Mouse (Mus musculus) B cell, adult 2 months (primary cell): Measurements from ENCODE around the gene Hes1.
"Not testable (repeated sequence)": the region's sequence is repeated elsewhere in the genome, so short reads cannot be mapped to it uniquely, and the experiment has no call there.

Experiments used
- DNase-seq, 2 experiments: peaks; one replicate each; pipeline ENCODE4 v3.0.0; 2022

Gene Hes1

DNA sequence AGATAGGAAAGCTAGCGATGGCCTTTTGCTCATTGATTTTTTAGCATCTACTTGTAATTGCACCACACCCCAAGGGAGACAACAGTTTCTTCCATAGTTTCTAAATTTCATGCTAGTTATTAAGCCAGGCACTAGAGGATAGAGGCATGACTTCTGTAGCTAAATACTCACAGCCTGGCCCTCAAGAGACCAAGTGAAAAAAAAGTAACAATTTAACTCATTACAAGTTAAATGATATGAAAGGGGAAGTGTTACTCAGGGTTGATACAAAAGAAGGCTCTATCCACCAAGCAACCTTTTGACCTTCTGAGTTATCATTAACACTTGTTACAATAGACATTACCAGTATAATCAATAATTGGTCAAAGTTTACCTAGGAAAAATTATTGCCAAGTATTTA, 9.1 kb downstream of the Hes1 start:
- DNase-seq = no peak

DNA sequence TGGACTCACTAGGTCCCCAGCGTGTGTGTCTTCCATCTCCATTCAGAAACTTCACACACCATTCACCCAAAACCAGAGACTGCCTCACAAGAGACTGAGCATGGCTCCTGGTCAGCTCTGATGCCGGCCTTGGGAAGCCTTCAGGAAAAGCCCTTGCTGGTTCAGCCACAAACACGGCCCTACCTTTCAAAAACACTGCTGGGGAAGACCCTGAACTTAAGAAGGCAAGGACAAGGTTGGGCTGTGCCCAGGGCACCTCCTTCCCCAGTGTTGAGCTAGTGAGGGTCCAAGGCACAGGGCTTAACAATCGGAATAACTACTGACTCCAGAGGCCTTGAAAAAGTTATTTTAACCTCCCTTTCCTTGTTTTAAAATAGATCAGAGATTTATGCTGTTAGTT, 17.3 kb downstream of the Hes1 start:
- no peak for DNase-seq

DNA sequence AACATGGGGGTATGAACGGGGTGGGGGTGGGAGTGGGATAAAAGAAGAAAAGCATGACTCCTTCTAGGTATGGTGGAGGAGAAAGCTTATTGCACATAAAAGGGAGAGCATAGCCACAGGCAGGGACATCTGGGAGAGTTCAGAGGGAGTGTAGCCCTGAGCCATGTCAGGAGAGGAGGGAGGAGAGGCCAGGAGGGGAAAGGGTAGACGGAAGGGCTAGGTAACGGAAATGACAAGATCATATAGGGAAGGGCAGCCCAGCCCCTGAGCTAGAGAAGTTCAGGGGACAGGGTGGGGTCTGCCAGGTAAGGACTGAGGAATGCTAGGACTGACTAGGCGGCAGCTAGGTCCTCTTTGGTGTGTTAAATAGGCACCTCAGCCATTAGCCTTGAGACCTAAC, 17.8 kb downstream of the Hes1 start:
- DNase-seq = no peak

DNA sequence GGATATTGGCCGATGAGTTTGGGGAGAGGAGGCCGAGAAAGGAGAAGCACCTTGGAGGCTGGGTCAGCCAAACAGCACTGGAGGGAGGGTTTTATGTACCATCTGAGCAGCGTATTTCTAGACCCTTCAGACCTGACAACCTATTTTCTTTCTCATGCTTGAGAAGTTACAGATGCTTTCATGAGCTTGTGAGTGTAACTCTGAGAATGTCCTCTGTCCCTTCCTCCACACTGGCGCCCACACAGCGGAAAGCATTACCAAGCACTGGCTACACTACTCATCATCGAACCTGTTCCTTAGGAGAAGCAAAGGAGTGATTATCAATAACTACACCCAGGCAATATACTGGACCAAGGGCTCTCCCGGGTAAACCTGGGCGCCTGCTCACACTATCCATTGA, 18.8 kb downstream of the Hes1 start:
- DNase-seq = no peak

DNA sequence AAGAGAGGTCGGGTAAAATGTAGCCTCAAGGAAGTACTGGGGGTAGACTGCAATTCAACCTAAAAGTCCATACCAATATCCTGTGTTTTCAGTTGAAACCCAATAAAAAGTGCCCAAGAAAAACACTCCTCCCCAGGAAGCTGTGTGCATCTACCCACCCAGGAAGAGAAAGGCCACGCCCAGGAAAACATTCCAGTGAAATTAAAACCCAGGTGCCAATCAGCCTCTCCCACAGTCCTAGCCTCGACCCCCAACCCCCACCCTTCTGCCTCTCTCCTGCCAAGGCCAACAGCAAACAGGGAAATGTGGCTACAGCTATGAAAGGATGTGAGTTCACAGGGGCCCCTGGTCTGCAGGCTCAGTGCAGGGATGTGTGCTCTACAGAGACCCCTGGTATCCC, 19.4 kb downstream of the Hes1 start:
- DNase-seq = no peak

DNA sequence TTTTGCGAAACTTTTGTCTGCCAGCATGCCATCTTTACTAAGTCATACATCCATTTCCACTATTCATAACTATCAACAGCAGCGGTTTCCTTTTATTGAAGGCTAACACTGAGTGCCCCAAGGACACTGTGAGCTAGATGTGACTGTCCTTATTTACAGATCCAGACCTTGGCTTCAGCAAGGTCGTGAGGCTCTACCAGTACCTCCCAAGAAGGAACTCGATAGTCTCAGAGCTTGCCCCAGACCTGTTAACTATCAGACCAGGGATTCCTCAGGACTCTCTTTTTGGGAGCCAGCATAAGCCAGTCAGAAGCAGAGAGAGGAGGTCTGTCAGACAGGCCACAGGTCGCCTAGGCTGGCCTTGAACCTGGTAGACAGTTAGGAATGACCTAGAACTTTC, 24.5 kb downstream of the Hes1 start:
- no peak for DNase-seq

DNA sequence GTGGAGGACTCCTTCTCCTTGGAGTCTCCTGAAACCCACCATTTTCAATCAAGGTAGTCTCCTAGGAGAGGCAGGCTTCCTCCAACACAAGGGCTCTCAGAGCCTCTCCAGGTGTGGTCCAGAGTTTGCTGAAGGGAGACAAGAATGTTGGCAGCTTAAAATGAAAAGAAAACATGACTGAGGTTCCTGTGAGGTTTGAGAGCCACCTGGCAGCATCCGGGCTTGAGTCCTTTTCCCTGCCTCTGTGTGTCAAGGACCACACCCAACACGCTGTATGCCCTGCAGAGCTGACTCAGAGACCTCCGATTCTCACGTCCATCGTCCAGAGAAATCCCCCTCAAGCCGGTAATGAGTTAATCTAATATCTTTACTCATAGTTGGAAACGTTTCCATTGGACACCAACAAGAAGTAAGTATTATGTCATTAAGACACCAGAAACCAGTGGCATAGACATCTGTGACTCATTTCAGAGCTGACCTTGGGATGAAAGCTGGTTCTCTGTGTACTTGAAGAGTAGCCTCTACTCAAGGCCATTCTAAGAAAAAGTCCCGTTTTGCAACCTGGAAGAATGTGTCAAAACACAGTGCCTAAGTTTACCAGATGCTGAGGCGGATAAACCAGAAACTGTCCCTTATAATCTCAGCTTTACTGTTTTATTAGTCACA, 26.1 kb downstream of the Hes1 start:
- DNase-seq = no peak

DNA sequence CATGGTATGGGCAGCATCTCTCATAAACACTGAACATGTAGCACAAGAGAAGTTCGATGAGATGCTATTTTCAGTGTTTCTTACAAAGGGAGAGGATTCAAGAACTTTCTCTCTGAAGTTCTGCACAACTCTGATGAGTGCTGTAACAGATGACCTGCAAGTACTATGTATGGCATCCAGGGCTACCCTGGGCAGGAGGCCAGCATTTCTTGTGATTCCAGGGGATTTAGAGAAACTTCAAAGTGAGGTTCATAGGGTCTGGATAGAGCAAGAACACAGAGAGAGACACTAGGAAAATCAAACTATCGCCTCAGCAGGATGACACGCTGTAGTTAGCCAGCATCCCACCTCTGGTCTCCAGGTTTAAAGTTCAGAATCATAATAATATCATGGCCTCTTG, 31.9 kb downstream of the Hes1 start:
- no peak for DNase-seq

DNA sequence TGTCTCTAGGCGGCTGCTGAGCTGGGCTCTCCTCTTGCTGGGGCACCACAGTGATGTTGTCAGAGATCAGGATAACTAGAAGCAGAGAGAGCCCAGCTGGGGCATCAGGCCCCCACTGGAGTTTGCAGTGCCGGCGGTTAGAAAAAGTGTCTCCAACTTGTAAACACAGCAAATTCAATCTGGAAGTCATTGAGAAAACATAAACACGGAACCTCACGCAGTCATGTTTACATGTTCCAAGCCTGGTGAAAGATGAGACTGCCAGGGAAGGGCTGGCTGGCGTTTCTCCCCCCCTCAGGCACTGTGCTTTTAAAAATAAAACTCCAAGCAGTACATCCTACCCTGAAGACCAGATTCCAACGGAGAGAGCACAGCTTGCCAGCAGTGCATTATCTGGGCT, 32.3 kb downstream of the Hes1 start:
- DNase-seq = no peak

DNA sequence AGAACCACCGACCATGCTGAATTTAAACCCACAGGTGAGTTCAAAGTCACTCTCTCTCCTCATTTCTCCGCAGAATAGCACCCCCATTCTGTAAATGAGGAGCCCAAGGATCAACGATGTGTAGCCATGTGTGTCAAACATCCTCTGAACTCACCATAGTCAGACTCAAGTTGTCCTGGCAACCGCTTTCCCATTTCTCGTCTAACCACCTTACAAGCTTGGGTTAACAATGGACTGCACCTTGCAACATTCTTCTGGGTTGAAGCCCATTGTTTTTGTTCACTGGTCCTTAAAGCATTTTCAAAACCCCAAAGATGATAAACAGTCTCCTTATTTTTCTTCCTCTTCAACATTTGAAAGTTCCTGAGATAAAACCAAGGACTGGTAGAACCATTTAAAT, 34.9 kb downstream of the Hes1 start:
- DNase-seq = no peak

DNA sequence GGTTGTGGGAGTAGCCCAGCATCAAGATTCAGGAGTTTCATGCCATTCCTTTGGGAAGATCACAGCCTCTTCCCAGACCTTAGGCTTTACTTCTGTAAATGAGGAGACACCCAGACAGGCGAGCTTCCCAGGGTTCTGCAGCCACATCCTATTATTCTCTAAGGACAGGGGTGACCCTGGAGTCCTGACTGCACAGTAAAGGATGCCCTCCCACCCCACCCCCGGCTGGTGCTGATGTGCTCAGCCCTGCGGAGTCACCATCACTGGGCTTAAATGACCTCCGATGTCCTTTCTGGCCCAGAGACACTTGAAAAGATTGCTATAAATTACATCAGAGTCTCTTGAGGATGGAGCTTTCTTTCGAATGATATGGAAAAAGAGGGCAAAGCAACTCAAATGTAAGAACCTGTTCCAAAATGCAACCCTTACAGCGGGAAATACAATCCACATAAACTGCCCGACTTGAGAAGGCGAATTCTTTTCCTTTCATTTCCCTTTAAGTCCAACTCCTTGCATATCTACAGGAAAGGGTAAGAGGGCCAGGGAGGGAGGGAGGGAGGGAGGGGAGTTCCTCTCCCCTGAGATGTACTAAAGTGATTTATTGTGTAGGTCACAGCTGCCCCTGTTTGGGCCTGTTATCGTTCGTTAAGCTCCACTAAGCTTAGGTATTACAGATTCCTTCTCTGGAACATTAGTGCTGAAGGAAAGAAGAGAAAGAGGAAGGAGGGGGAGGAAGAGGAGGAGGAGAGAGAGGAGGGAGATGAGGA, 38.1 kb downstream of the Hes1 start:
- no peak for DNase-seq

DNA sequence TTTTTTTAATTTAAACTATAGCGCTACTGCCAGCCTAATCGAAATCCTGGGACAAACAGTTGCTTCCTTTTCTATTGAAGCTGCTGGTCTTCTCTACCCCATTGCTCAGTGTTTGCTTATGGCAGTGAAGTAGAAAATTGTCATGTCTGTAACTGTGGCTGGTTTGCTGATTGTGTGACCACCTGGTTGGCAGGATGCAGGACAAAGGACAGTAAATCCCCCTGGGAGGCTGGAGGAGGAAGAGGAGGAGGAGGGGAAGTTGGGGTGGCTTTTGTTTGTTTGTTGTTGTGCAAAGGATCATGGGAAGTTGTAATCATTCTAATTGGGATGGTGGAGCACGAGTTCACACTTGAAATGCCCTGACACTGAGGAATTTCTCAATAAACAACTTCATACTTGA, 38.8 kb downstream of the Hes1 start:
- DNase-seq = no peak

DNA sequence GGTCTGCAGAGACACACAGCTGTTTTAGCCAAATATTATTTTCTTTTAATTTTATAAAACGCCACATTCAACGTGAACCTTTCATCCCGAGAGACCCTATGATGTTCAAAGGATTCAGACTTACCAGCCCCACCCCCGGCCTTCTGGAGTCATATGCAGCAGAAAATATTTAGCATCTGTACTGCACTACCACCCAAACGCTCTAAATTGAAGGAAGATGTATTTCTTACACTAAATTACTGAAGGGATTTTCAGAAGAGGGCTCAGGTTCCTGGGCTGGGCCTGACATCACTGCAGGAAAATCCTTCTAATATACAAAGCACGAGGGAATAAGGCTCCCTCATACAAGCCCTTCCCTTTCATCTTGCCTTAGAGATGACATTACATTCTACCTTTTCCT, 39.3 kb downstream of the Hes1 start:
- no peak for DNase-seq

DNA sequence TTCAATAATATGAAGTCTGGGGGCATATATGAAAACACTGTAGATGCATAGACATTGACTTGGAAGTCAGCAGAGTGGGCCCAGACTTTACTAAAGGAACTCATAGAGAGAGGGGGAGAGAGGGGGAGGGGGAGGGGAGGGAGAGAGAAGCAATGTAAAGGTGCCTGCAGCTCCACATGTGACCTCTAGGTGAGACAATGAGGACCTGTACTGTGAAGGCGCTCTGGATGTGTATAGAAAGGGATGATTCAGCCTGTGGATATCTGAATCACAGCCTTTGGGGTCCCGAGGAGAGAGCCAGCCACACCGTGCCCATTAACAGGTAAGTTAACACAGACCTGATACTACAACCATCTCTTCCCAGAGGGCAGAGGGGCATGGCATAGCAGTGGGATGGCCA, 40.2 kb downstream of the Hes1 start:
- no peak for DNase-seq

DNA sequence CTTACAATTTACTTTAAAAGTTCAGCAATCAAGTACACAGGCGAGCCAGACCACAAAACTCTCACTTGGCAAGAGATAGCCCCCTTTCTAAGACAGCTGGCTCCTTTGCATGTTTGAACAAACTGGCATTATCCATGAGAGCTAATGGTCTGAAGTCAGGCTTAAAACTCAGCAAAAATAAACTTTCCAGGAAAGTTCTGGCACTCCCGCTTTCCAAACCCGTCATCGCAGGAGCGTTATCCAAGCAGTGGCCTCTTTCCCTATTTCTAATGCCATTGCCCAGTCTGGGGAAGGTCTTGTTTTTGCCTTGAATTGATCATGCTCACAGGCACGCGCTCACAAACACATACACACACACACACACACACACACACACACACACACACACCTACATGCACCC, 41.3 kb downstream of the Hes1 start:
- no peak for DNase-seq

DNA sequence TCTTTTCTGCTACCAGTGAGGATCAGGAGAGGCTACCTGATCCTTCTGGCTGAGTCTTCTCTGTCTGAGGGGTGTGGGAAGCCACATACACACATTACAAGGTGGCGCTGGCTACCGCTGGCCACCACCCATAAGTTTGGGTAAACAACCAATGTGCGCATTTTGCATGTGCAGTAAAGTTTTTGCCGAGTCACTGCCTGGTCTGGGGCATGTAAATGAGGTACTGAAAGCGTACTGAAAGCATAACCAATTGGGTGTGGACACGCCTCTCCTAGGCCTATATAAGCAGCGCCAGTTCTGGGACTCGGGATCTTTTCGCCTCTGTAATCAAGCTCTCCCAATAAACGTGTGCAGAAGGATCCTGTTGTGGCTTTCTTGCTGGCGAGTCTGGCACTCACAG, 44.0 kb downstream of the Hes1 start:
- not testable (repeated sequence) for DNase-seq

DNA sequence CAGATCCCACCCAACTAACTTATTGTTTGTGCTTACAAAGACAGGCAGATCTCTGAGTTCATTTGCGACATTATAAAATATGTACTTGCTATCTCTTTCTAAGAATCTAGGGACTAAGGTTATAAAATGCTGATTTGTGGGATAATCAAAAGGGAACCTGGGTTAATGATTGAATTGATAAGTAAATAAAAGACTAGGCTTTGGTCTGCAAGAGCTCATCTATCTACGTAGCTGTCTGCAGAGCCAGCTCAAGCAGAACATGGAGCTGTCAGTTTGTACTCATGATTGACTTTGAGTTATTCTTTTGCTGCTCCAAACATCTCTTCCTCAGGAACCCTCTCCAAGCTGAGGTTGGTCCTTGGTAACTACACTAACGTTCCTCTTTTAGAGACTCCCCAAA, 46.3 kb downstream of the Hes1 start:
- DNase-seq = no peak

DNA sequence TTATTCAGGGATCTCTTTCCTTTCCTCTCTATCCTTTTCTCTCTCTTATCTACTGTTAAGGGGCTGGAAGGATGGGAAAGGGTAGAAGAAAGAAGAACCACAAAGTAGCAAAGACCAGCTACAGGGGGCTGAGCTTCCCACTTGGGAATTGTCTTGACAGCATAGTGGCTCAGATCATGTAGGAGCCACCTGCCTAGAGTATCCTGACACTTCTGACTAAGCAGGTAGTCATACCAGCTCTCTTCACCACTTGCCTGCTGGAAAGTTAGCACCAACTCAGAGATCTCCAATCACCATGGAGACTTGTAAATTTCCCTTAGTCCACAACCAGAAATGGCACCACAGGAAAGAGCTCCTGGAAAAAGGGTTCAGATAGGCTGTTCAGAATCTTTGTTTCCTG, 46.9 kb downstream of the Hes1 start:
- no peak for DNase-seq

DNA sequence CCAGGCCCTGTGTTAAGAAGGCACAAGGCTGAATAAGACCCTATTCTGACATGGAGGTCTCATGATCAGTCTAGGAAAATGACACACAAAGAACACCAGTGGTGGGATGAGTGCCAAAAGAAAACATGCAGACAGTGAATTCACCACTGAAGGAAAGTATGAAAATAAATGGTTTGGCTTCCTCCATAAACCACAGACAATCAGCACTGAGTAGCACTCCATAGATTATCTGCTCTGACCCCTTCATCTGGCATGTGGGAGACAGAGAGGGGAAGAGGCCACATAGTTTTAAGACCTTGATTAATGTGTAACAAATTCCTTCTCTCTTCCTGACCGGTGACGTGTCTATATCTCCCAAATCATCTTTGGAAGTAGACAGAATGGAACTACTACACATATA, 47.4 kb downstream of the Hes1 start:
- DNase-seq = no peak

DNA sequence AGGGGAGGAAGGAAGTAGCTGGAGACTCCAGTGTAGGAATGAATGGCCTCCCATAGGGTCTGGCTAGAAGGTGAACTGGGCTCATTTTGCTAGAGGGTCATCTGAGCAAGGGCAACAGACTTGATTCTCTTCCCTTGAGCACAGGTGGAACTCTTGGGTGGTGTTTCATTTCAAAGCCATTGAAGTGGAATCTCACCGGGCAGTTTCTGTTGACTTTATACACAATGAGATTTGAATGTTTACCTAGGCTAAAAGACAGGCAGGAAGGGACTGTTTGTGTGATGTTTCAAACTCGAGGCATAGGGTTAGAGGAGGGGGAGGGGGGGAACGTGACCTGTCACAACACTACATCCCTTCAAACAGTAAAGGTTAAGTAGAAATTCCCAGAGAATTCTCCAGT, 49.0 kb downstream of the Hes1 start:
- DNase-seq = no peak

DNA sequence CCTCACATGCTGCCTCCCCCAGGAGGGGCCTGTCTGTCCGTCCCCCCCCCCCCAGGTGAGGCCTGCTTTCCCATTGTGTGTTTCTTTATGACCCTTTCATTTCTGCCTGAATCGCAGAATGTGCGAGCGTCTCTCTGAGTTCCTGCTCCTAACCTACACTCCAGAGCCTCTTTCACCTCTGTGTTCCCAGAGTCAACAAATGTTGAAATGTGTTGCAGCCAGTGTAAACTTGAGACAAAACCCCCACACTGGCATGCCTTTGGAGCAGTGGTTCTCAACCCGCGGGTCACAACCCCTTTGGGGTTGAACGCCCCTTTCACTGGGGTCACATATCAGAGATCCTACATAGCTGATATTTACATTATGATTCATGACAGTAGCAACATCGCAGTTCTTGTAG, 49.6 kb downstream of the Hes1 start:
- DNase-seq = no peak

DNA sequence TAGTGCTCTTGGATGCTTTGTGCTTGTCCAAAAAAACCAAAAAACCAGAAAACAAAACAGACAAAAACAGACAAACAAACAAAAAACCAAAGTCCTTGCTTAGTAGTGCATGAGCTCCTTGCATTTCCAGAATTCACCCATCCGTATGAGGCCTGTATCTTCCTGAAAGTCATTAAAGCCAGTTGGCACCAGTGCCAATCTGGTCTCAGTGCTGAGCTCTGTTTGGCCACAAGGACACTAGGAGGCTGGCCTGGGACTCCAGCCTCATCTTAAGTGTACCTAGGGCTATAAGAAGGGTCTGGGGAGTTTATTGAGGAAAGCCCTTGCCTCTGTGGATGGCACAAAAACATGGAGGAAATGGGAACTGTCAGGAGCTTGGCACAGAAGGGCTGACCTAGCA, 50.3 kb downstream of the Hes1 start:
- DNase-seq = no peak
